7 mouse cellular contexts compared by ENCODE assay signal in the genomic region with DNA sequence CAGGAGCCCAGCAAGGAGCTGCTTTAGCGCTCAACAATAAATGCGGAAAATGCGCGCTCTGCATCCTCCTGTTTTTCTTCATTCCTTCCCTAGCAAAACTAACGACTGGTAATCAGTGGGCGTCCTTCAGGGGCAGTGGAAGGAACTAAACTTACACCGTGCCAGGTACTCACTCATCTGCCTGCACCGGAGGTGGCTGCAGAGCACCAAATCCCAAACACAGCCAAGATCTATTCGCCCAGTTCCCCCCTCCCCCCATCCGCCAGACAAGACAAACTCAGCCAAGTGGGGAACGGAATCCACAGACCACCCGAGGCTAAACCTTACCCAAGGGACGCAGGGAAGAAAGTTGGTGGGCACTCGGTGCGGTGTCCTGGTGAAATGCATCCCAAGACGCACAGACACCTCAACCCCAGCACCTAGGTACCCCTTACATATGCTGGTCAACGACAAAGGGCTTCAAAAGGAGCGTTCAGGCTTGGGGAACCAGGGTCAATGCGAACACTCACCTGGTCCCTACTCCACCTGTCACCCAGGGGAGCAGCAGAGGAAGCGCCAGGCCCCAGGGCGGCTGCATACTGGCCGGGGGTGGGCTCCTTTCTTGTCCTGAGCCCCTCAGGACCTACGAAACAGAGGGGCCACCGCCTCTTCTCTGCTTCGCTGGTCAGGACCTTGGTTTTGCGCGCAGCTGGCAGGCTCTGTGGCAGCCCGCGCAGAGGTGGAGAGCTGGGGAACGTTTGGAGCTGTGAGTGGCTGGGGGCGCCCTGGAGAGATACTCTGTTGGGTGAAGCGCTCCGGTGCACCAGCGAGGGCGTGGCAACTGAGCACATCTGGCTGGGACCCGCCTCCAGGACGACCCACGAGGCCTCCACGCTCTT. TPM values are rescaled to one million over a fixed set of nuclear protein-coding genes. Genes with fewer than 3 reads are reported as not detected.
DNase-seq lines count a peak whose midpoint lies in the region; ATAC-seq and TF ChIP-seq lines count a peak whose summit lies in the region.

A gene (minus strand): TSS at position 774 of the 878 bp plus-strand sequence.

- TF ChIP-seq POLR2A in lung, adult 2 months (IDR thresholded peaks at IDR 0.05; ENCODE audit: borderline replicate concordance, extremely low read depth, low read depth, low read length): no peak

- H3K4me1 ChIP-seq in E14TG2a.4 (replicated peaks; ENCODE audit: low read depth, low read length): no peaks in the 10 kb centered on the region; the same call in 1 of the 2 replicates
- H3K4me1 ChIP-seq in embryonic facial prominence, embryonic 15.5 days: no peaks in the 10 kb centered on the region
- H3K4me1 ChIP-seq in intestine, postnatal 0 days (replicated peaks; ENCODE audit: control insufficient read depth, insufficient read depth, low read length): no peaks in the 10 kb centered on the region
- no peaks in the 10 kb centered on the region for H3K4me1 ChIP-seq in lung, adult 2 months (ENCODE audit: control insufficient read depth, insufficient read depth, low read length)

- no peaks in the 10 kb centered on the region for H3K9me3 ChIP-seq in E14TG2a.4 (ENCODE audit: low read length)
- no peaks in the 10 kb centered on the region for H3K9me3 ChIP-seq in embryonic facial prominence, embryonic 15.5 days (replicated peaks)
- no peaks in the 10 kb centered on the region for H3K9me3 ChIP-seq in intestine, postnatal 0 days (ENCODE audit: control insufficient read depth)

- peak within 1 kb of the TSS; percentile 55 for H3K27ac ChIP-seq in embryonic facial prominence, embryonic 15.5 days (replicated peaks)
- H3K27ac ChIP-seq in intestine, postnatal 0 days (ENCODE audit: low read depth, low read length): no peak within 1 kb of the TSS

- peak; percentile 70; the same call in 1 of the 2 replicates for ATAC-seq in embryonic facial prominence, embryonic 15.5 days (ENCODE audit: insufficient number of reproducible peaks, low FRiP score, low TSS enrichment, low read depth)
- 0 out of 2 replicates have a peak, but pooled peaks have one; percentile 25 for ATAC-seq in intestine, postnatal 0 days

- H3K4me2 ChIP-seq in embryonic facial prominence, embryonic 15.5 days (replicated peaks): peak within 1 kb of the TSS; percentile 70
- H3K4me2 ChIP-seq in intestine, postnatal 0 days (replicated peaks; ENCODE audit: low read depth): peak within 1 kb of the TSS; percentile 66

- peak within 1 kb of the TSS; percentile 75 for H3K4me3 ChIP-seq in E14TG2a.4 (replicated peaks; ENCODE audit: low read length)
- peak within 1 kb of the TSS; percentile 49 for H3K4me3 ChIP-seq in embryonic facial prominence, embryonic 15.5 days (replicated peaks)
- peak within 1 kb of the TSS; percentile 27 for H3K4me3 ChIP-seq in intestine, postnatal 0 days (ENCODE audit: low read depth, low read length)
- peak within 1 kb of the TSS; percentile 51 for H3K4me3 ChIP-seq in lung, adult 2 months (replicated peaks; ENCODE audit: extremely low read depth, low read depth, low read length)

- peak within 1 kb of the TSS; percentile 33; the same call in 1 of the 2 replicates for H3K9ac ChIP-seq in embryonic facial prominence, embryonic 15.5 days
- H3K9ac ChIP-seq in intestine, postnatal 0 days (ENCODE audit: low read depth, low read length): no peak within 1 kb of the TSS

- no peak for TF ChIP-seq CTCF in E14TG2a.4 (conservative IDR thresholded peaks at IDR 0.05; ENCODE audit: low read length)
- no peak for TF ChIP-seq CTCF in intestine, postnatal 0 days (IDR thresholded peaks at IDR 0.05; ENCODE audit: low read depth)
- TF ChIP-seq CTCF in lung, adult 2 months (IDR thresholded peaks at IDR 0.05; ENCODE audit: insufficient read depth, low read length): no peak

- H3K27me3 ChIP-seq in E14TG2a.4 (ENCODE audit: insufficient read depth, low read length): peaks cover 16% of the 10 kb centered on the region; the same call in 1 of the 2 replicates
- H3K27me3 ChIP-seq in embryonic facial prominence, embryonic 15.5 days: peaks cover 16% of the 10 kb centered on the region
- H3K27me3 ChIP-seq in intestine, postnatal 0 days (replicated peaks; ENCODE audit: control insufficient read depth, insufficient read depth, low read length): peaks cover 7% of the 10 kb centered on the region; the same call in 1 of the 2 replicates

- no peaks in the 10 kb centered on the region for H3K36me3 ChIP-seq in E14TG2a.4 (ENCODE audit: insufficient read depth, low read length)
- H3K36me3 ChIP-seq in embryonic facial prominence, embryonic 15.5 days: no peaks in the 10 kb centered on the region
- H3K36me3 ChIP-seq in intestine, postnatal 0 days (ENCODE audit: control insufficient read depth, insufficient read depth): no peaks in the 10 kb centered on the region

- WGBS in embryonic facial prominence, embryonic 15.5 days: 14% methylated on average over 39 of the region's 39 CpGs
- WGBS in intestine, postnatal 0 days: 27% methylated on average over 39 of the region's 39 CpGs
- 25% methylated on average over 38 of the region's 39 CpGs for WGBS in lung, adult 2 months

- DNase-seq in Muller cell, postnatal 12 days (ENCODE audit: inconsistent ontology term): peak; percentile 1
- peak; percentile 5 for DNase-seq in lung, adult 2 months
- peak; percentile 1 for DNase-seq in ovary, postnatal 14 days (ENCODE audit: low spot score)
- peak; percentile 37 for DNase-seq in thymus, postnatal 25 days

RNA-seq across cellular contexts. Expression of the gene that starts here (rescaled TPM):
- polyA plus RNA-seq in embryonic facial prominence, embryonic 15.5 days (2015; fragmentation: Nextera tagmentation; extraction: Ambion mirVana): 159 and 164 TPM in 2 replicates
- 0.83 and 0.97 TPM in 2 replicates for polyA plus RNA-seq in intestine, postnatal 0 days (2015; fragmentation: Nextera tagmentation; extraction: Ambion mirVana)
- polyA plus RNA-seq in lung, adult 2 months (2012; rRNA removed): 20.7 and 27.4 TPM in 2 replicates

Comparison
In these comparisons a context has a peak if more than half of its experiments do, and no peak if none do; other contexts are left out.
1. RNA of the gene that starts here (polyA plus RNA-seq): 159 to 164 TPM in embryonic facial prominence, embryonic 15.5 days and 20.7 to 27.4 TPM in lung, adult 2 months; 0.83 to 0.97 TPM in intestine, postnatal 0 days; every median in the first group is over 10 times any median in the second.
2. Peak in ATAC-seq, H3K4me3 ChIP-seq and H3K4me2 ChIP-seq in intestine, postnatal 0 days; RNA of the gene not detected or under 1 TPM.
3. Peak in every context shown above with its lines, with median percentiles within 50 percentile points of each other: H3K4me3 ChIP-seq and DNase-seq.